Mouse (Mus musculus) erythroblast, embryonic 14.5 days (primary cell): ENCODE data around the gene Phox2a.

Experiments used
- GATA1 ChIP-seq: IDR thresholded peaks from 2 replicates; pipeline ENCODE4 v1.6.1; 2012; ENCODE audit warnings: low read length, inconsistent platforms, mixed read lengths
- TAL1 ChIP-seq: IDR thresholded peaks from 3 replicates; pipeline ENCODE4 v1.6.1; 2012; ENCODE audit warnings: low read length, inconsistent platforms, mixed read lengths

DNA sequence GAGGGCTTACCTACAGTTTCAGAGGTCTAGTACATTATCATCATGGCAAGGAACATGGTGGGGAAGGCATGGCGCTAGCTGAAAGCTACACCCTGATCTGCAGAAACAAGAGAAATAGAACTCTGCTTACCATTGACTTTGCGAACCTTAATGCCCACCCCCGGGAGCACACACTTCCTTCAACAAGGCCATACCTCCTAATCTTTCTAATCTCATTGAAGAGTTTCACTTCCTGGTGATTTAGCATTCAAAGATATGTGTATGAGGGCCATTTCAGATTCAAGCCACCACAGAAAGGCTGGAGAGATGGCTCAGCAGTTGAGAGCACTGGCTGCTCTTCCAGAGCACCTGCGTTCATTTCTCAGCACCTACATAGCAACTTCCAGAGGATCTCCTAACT, 39.0 kb downstream of the Phox2a start, which contains the start of gene Folr2:
- TF ChIP-seq TAL1: no peak
- TF ChIP-seq GATA1: no peak
